Mouse (Mus musculus): ENCODE measurements around the gene Ccdc114.
"Not testable (repeated sequence)": the region's sequence is repeated elsewhere in the genome, so short reads cannot be mapped to it uniquely, and the experiment has no call there.

Gene Ccdc114

GRCm38 (mm10) chr7:45923762-45924428 is at the start of gene Ccdc114:
Gene Ccdc114 (plus strand): TSS chr7:45924072.
- peak; percentile 58 for DNase-seq

GRCm38 (mm10) chr7:45876895-45877294 is 47.0 kb upstream of the Ccdc114 start:
- DNase-seq: no peak

GRCm38 (mm10) chr7:45878278-45878677 is 45.6 kb upstream of the Ccdc114 start, which contains the start of gene Grin2d:
Gene Grin2d (minus strand): TSS chr7:45878378.
- not testable (repeated sequence) for DNase-seq

GRCm38 (mm10) chr7:45880531-45880930 is 43.3 kb upstream of the Ccdc114 start:
- DNase-seq: no peak

- DNase-seq: no peak
These were observed 42.9 kb upstream of the Ccdc114 start for GRCm38 (mm10) chr7:45881011-45881410.

- DNase-seq: no peak
These were observed 36.6 kb upstream of the Ccdc114 start for GRCm38 (mm10) chr7:45887246-45887645.

GRCm38 (mm10) chr7:45892651-45893050 is 31.2 kb upstream of the Ccdc114 start:
- no peak for DNase-seq

- no peak for DNase-seq
These were observed 27.8 kb upstream of the Ccdc114 start for GRCm38 (mm10) chr7:45895931-45896516.

GRCm38 (mm10) chr7:45896517-45897257 is 27.2 kb upstream of the Ccdc114 start, which contains the start of the genes Syngr4 and Tmem143:
Gene Syngr4 (minus strand): TSS chr7:45896714.
Gene Tmem143 (plus strand): TSS chr7:45896941.
- DNase-seq: peak; percentile 95

- DNase-seq: peak; percentile 62
These were observed 26.6 kb upstream of the Ccdc114 start for GRCm38 (mm10) chr7:45897258-45897757.

- DNase-seq: peak; percentile 65
These were observed 25.7 kb upstream of the Ccdc114 start for GRCm38 (mm10) chr7:45898125-45898524.

GRCm38 (mm10) chr7:45901562-45901961 is 22.3 kb upstream of the Ccdc114 start:
- no peak for DNase-seq

- DNase-seq: no peak
These were observed 21.3 kb upstream of the Ccdc114 start for GRCm38 (mm10) chr7:45902481-45903002.

GRCm38 (mm10) chr7:45906622-45907021 is 17.2 kb upstream of the Ccdc114 start:
- no peak for DNase-seq

- no peak for DNase-seq
These were observed 15.5 kb upstream of the Ccdc114 start for GRCm38 (mm10) chr7:45908384-45908783.

GRCm38 (mm10) chr7:45909145-45909544 is 14.7 kb upstream of the Ccdc114 start:
- DNase-seq: no peak

- DNase-seq: peak; percentile 23
These were observed 9.8 kb upstream of the Ccdc114 start for GRCm38 (mm10) chr7:45914067-45914466.

GRCm38 (mm10) chr7:45915011-45915410 is 8.9 kb upstream of the Ccdc114 start:
- DNase-seq: no peak

- peak; percentile 91 for DNase-seq
These were observed 7.5 kb upstream of the Ccdc114 start for GRCm38 (mm10) chr7:45916056-45917003.

GRCm38 (mm10) chr7:45917004-45917704 is 6.7 kb upstream of the Ccdc114 start:
- no peak for DNase-seq

- DNase-seq: no peak
These were observed 5.9 kb upstream of the Ccdc114 start for GRCm38 (mm10) chr7:45917926-45918325.
